Mouse (Mus musculus): ENCODE data around the gene Ndufv3.

- no peak for TF ChIP-seq CTCF (IDR thresholded peaks at IDR 0.05; ENCODE audit: control insufficient read depth, insufficient read depth, low read length)
- no peak for TF ChIP-seq POLR2A (IDR thresholded peaks at IDR 0.05; ENCODE audit: borderline replicate concordance, control insufficient read depth, low read depth, low read length)
These were observed 9.0 kb upstream of the Ndufv3 start for GRCm38 (mm10) chr17:31510944-31511343.
